Mouse (Mus musculus) G1E (cell line): ENCODE results near the gene Cep164.

Source experiments
- CTCF ChIP-seq: IDR thresholded peaks from 2 replicates; pipeline ENCODE4 v1.5.1; 2012; ENCODE audit warnings: low read depth, low read length, inconsistent platforms, mixed read lengths
- POLR2AphosphoS5 ChIP-seq: IDR thresholded peaks from 2 replicates; pipeline ENCODE4 v1.6.1; 2012; ENCODE audit warnings: low read depth, low read length, inconsistent platforms; ENCODE audit not compliant: insufficient replicate concordance
- TAL1 ChIP-seq: conservative IDR thresholded peaks from 2 replicates; pipeline ENCODE4 v1.6.1; 2012; ENCODE audit warnings: low read depth, low read length, inconsistent platforms, mixed read lengths

GRCm38 (mm10) chr9:45787071-45787470, 41.4 kb downstream of the Cep164 start:
- TF ChIP-seq CTCF (no peak), TAL1 (no peak), POLR2AphosphoS5 (no peak)
